Mouse (Mus musculus) bone marrow macrophage, adult 2 months (primary cell): ENCODE results near the gene Arpc2. TPM values are rescaled to one million over a fixed set of nuclear protein-coding genes. Genes with fewer than 3 reads are reported as not detected.
"Not testable (repeated sequence)": the region's sequence is repeated elsewhere in the genome, so short reads cannot be mapped to it uniquely, and the experiment has no call there.

Experiments
- H3K27ac ChIP-seq: 2 replicates; pipeline ENCODE4 v1.5.1; 2012; ENCODE audit warnings: low read depth, low read length; ENCODE audit not compliant: insufficient read depth
- H3K4me1 ChIP-seq: 2 replicates; pipeline ENCODE4 v1.6.1; 2012; ENCODE audit warnings: low read length; ENCODE audit not compliant: control insufficient read depth, insufficient read depth
- H3K4me3 ChIP-seq: 2 replicates; pipeline ENCODE4 v1.5.1; 2012; ENCODE audit warnings: mild to moderate bottlenecking, low read length, moderate library complexity; ENCODE audit not compliant: insufficient read depth
- CTCF ChIP-seq: IDR thresholded peaks from 2 replicates; pipeline ENCODE4 v1.5.1; 2012; ENCODE audit warnings: low read depth, mild to moderate bottlenecking, low read length, moderate library complexity
- POLR2A ChIP-seq: IDR thresholded peaks from 2 replicates; pipeline ENCODE4 v1.6.1; 2012; ENCODE audit warnings: mild to moderate bottlenecking, low read depth, low read length, borderline replicate concordance
- polyA plus RNA-seq: library from polyadenylated mRNA; stranded (reverse); fragments of >200 nt; gene quantifications from 2 replicates; pipeline ENCODE4 v1.2.4, GENCODE M21; 2012; ENCODE audit not compliant: missing spikeins, insufficient read depth, insufficient read length

The Arpc2 gene
- polyA plus RNA-seq, 1 experiment: 973 TPM

GRCm38 (mm10) chr1:74280591-74281325, 44.9 kb downstream of the Arpc2 start:
- Histone ChIP-seq H3K4me1 (0 out of 2 replicates have a peak, but pooled peaks cover 2% of the 10 kb centered on the region), H3K27ac (no peak overlapping the region), H3K4me3 (no peak overlapping the region)
- no peak for TF ChIP-seq CTCF
- no peak for TF ChIP-seq POLR2A

GRCm38 (mm10) chr1:74281372-74281771, 45.5 kb downstream of the Arpc2 start:
- TF ChIP-seq POLR2A (no peak), CTCF (no peak)
- 0 out of 2 replicates have a peak, but pooled peaks cover 2% of the 10 kb centered on the region for H3K4me1 ChIP-seq
- no peak overlapping the region for H3K27ac ChIP-seq
- no peak overlapping the region for H3K4me3 ChIP-seq

- TF ChIP-seq POLR2A: no peak
- H3K27ac ChIP-seq: no peak overlapping the region
- H3K4me1 ChIP-seq: 0 out of 2 replicates have a peak, but pooled peaks cover 2% of the 10 kb centered on the region
- H3K4me3 ChIP-seq: no peak overlapping the region
Observed at GRCm38 (mm10) chr1:74281886-74282285, 46.0 kb downstream of the Arpc2 start.

GRCm38 (mm10) chr1:74282896-74283625, 47.2 kb downstream of the Arpc2 start:
- Histone ChIP-seq H3K4me1 (0 out of 2 replicates have a peak, but pooled peaks cover 2% of the 10 kb centered on the region), H3K27ac (no peak overlapping the region), H3K4me3 (no peak overlapping the region)
- TF ChIP-seq CTCF: no peak
- TF ChIP-seq POLR2A: no peak

GRCm38 (mm10) chr1:74283686-74284463, 48.0 kb downstream of the Arpc2 start:
- Histone ChIP-seq H3K4me1 (0 out of 2 replicates have a peak, but pooled peaks cover 2% of the 10 kb centered on the region), H3K27ac (peak overlapping the region; percentile 61), H3K4me3 (peak overlapping the region; percentile 80)
- no peak for TF ChIP-seq CTCF
- TF ChIP-seq POLR2A: peak; percentile 7; the same call in 1 of the 2 replicates

GRCm38 (mm10) chr1:74284543-74285160, 48.8 kb downstream of the Arpc2 start, which contains the start of the genes Aamp and Pnkd:
Gene Aamp (minus strand): TSS chr1:74284738.
Gene Pnkd (plus strand): TSS chr1:74284930.
- TF ChIP-seq CTCF (no peak), POLR2A (no peak)
- peak within 1 kb of the TSS; percentile 61 for H3K27ac ChIP-seq
- peak within 1 kb of the TSS; percentile 80 for H3K4me3 ChIP-seq
- peaks cover 4% of the 10 kb centered on the region for H3K4me1 ChIP-seq

GRCm38 (mm10) chr1:74285212-74286010, 49.5 kb downstream of the Arpc2 start:
- TF ChIP-seq POLR2A: no peak
- TF ChIP-seq CTCF: no peak
- Histone ChIP-seq H3K4me1 (peaks cover 12% of the 10 kb centered on the region), H3K27ac (no peak overlapping the region), H3K4me3 (peak overlapping the region; percentile 76)

GRCm38 (mm10) chr1:74286869-74287607, 51.2 kb downstream of the Arpc2 start:
- not testable (repeated sequence) for H3K27ac ChIP-seq, H3K4me3 ChIP-seq
- H3K4me1 ChIP-seq: peaks cover 12% of the 10 kb centered on the region
